Mouse (Mus musculus) stomach, postnatal 0 days (tissue): ENCODE measurements around the gene Plxna2.

Experiments
- CTCF ChIP-seq: IDR thresholded peaks from 2 replicates; pipeline ENCODE4 v1.5.1; 2016; ENCODE audit warnings: antibody characterized with exemption, low read depth, mild to moderate bottlenecking, moderate library complexity
- EP300 ChIP-seq: optimal IDR thresholded peaks from 2 replicates; pipeline ENCODE3; 2016; ENCODE audit warnings: antibody characterized with exemption

DNA sequence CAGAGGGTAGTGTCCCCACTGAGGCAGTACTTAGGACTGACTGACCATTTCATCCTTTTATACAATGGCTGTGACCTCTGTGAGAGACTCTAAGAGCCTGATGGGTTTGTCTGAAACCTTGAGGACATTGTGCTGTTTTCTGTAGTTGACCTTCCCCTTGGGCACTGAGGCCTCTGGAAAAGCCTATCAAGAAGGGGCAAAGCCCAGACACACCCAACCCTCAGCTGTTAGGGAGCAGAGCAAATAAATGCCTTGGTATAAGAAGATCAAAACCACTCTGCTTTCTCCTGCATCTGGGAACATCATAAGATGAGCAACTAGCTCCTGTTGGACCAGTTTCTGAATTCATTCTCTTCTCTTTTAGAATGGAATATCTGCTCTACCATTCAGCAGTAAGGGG lies 191.6 kb downstream of the Plxna2 start:
- TF ChIP-seq EP300 (no peak), CTCF (no peak)
